In genomic region chr2:21963343-21964026, GRCm38 (mm10) we compare ENCODE assay signal across 9 mouse cellular contexts.
A peak's percentile ranks its signal among the peaks of the same experiment; 100 is the strongest.
DNase-seq lines count a peak whose midpoint lies in the region; ATAC-seq and TF ChIP-seq lines count a peak whose summit lies in the region.
"Had no signal": no experiment of that assay in that cellular context is flagged by ENCODE, and none has a peak within 500 bp of the region (broad histone marks: within the 10 kb centered on the region; RNA-seq: fewer than 3 reads in every experiment).

No protein-coding gene starts in this region.

- no peaks in the 10 kb centered on the region for H3K27me3 ChIP-seq in heart, embryonic 13.5 days (replicated peaks)
- no peaks in the 10 kb centered on the region for H3K27me3 ChIP-seq in hindbrain, embryonic 13.5 days
- H3K27me3 ChIP-seq in midbrain, embryonic 10.5 days (ENCODE audit: low read depth, poor library complexity, severe bottlenecking), result no peaks in the 10 kb centered on the region

- ATAC-seq in heart, embryonic 13.5 days (ENCODE audit: extremely low read depth, insufficient number of reproducible peaks, low FRiP score, low TSS enrichment), result no peak
- peak; percentile 70 for ATAC-seq in hindbrain, embryonic 13.5 days (ENCODE audit: low FRiP score)

- H3K9ac ChIP-seq in heart, embryonic 13.5 days, result peak overlapping the region; percentile 59
- H3K9ac ChIP-seq in hindbrain, embryonic 13.5 days, result peak overlapping the region; percentile 53; the same call in 1 of the 2 replicates

- H3K9me3 ChIP-seq in heart, embryonic 13.5 days, result no peaks in the 10 kb centered on the region
- H3K9me3 ChIP-seq in hindbrain, embryonic 13.5 days, result no peaks in the 10 kb centered on the region
- no peaks in the 10 kb centered on the region for H3K9me3 ChIP-seq in midbrain, embryonic 10.5 days (replicated peaks)

- no peak for TF ChIP-seq CTCF in brain, embryonic 14.5 days (IDR thresholded peaks at IDR 0.05; ENCODE audit: borderline replicate concordance, extremely low read depth, insufficient read depth, insufficient read length)

- WGBS in heart, embryonic 13.5 days, result 6% methylated on average over 7 of the region's 7 CpGs
- WGBS in hindbrain, embryonic 13.5 days, result 8% methylated on average over 7 of the region's 7 CpGs
- 4% methylated on average over 7 of the region's 7 CpGs for WGBS in midbrain, embryonic 10.5 days

- peak overlapping the region; percentile 67 for H3K4me2 ChIP-seq in heart, embryonic 13.5 days
- H3K4me2 ChIP-seq in hindbrain, embryonic 13.5 days, result peak overlapping the region; percentile 49

- peak overlapping the region; percentile 70 for H3K27ac ChIP-seq in heart, embryonic 13.5 days (replicated peaks)
- H3K27ac ChIP-seq in hindbrain, embryonic 13.5 days, result peak overlapping the region; percentile 92
- H3K27ac ChIP-seq in midbrain, embryonic 10.5 days (replicated peaks), result peak overlapping the region; percentile 79

- no peaks in the 10 kb centered on the region for H3K36me3 ChIP-seq in heart, embryonic 13.5 days
- no peaks in the 10 kb centered on the region for H3K36me3 ChIP-seq in hindbrain, embryonic 13.5 days
- no peaks in the 10 kb centered on the region for H3K36me3 ChIP-seq in midbrain, embryonic 10.5 days

- DNase-seq in heart, postnatal 4 days, result no peak
- DNase-seq in brain, embryonic 14.5 days (ENCODE audit: low read depth), result peak; percentile 75
- no peak for DNase-seq in midbrain, embryonic 10.5 days (ENCODE audit: low spot score)
- DNase-seq in layer of hippocampus, adult 11-12 months (ENCODE audit: low spot score), result no peak
- DNase-seq in urinary bladder, adult 18-20 months (ENCODE audit: low spot score in 2 of 2), result no peak
- no peak for DNase-seq in Muller cell, postnatal 12 days (ENCODE audit: inconsistent ontology term)
- DNase-seq: lung, adult 2 months had no signal

- peak overlapping the region; percentile 37 for H3K4me3 ChIP-seq in heart, embryonic 13.5 days
- H3K4me3 ChIP-seq in hindbrain, embryonic 13.5 days, result peak overlapping the region; percentile 24
- H3K4me3 ChIP-seq in midbrain, embryonic 10.5 days, result peak overlapping the region; percentile 38

- peaks cover 19% of the 10 kb centered on the region for H3K4me1 ChIP-seq in heart, embryonic 13.5 days
- H3K4me1 ChIP-seq in hindbrain, embryonic 13.5 days (replicated peaks), result peaks cover 24% of the 10 kb centered on the region
- peaks cover 25% of the 10 kb centered on the region for H3K4me1 ChIP-seq in midbrain, embryonic 10.5 days

- no peak for TF ChIP-seq POLR2A in brain, embryonic 14.5 days (IDR thresholded peaks at IDR 0.05; ENCODE audit: borderline replicate concordance, extremely low read depth, insufficient read depth, insufficient read length, poor library complexity, severe bottlenecking)
